Mouse (Mus musculus): ENCODE data around the gene Stoml3.

Stoml3 gene

DNA sequence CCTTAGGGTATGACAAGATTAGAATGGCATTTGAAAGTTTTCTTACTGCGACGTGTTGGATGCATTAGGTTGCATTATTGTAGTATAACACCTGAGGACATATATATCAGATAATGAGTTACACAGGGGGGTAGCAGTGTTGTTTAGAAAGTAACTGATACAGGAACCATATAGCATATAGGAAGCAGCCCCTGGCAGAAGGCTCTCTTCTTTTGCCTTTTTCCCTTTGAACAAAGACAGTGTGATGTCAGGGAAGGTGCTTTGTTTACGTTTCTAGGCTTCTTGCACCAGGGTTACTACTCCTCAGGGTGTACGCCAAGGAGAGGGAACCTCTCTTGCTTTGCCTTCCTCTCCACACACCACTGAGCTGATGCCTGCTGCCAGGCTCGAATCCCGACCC, at the start of gene Stoml3:
Stoml3 (plus strand) TSS at position 301 of the 400 bp plus-strand sequence.
- no peak for DNase-seq (ENCODE audit: low spot score in 2 of 2)

DNA sequence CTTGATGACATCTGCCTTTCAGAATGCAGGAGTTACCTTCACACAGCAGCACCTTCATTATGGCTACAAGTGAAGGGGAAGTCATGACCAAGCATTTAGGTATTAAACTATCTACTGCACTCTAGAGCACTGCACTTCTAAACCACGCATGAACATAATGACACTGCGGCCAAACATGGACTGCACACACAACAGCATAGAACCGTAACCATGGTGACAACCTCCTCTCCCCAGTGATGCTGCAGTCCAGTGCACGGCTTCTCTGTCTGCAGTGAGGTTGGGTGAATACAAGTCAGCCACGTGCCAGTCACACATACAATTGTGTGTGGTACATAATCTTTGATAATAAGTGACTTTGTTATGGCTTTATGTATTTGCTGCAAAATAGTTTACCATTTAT, 42.9 kb upstream of the Stoml3 start:
- DNase-seq (ENCODE audit: low spot score in 2 of 2): no peak

DNA sequence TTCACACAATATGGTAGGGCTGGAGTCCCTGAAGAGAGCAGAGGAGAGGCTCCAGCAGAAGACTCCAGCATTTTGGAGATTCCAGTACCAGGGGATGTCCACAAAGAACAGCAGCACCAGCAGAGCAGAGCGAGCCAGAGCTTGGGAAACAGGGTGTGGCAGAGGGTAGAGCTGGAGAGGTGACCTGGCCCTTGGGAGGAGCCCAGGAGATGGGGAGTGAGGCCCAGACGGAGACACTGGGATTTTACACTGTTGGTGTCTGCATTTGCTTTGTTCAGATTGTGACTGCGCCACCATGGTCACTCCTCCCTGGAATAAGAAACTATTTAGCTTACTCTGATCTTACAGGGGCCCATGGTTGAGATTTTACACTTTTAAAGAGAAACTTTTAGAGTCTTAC, 41.7 kb upstream of the Stoml3 start:
- DNase-seq (ENCODE audit: low spot score in 2 of 2): no peak

DNA sequence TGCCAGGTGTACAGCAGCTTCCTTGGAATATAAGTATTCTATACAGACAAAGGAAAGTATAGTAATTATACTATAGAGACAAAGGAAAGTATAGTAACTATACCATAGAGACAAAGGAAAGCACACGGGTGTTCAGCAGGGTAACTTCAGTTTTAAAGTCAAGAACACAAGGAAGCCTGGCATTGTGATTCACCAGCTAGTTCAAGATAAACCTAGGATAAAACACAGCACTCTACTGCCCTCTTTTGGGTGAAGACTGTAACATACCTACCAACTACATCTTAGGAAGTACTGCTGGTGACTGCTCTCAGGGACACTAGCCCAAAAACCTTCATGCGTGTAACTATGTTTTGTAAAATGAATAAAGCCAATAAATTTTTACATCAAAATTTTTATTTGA, 40.2 kb upstream of the Stoml3 start:
- DNase-seq (ENCODE audit: low spot score in 2 of 2): no peak

DNA sequence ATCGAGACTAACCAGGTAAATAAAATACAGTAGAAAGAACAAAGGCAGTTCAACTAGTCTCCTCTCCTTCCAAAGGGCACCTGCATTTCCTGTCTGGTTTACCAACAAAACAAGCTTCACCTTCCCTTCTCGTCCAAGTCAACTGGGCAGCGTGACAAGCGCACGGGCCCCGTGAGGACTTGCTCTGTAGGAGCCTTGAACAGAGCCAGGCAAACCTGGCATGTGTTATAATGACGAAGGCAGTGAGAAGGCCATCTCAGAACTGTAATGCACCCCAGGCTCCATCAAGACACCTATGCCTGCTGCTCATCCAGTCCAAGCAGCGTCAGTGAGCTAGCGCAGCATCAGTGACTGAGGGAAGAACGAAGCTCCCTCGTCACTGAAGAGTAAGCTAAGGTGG, 37.8 kb upstream of the Stoml3 start:
- no peak for DNase-seq (ENCODE audit: low spot score in 2 of 2)

DNA sequence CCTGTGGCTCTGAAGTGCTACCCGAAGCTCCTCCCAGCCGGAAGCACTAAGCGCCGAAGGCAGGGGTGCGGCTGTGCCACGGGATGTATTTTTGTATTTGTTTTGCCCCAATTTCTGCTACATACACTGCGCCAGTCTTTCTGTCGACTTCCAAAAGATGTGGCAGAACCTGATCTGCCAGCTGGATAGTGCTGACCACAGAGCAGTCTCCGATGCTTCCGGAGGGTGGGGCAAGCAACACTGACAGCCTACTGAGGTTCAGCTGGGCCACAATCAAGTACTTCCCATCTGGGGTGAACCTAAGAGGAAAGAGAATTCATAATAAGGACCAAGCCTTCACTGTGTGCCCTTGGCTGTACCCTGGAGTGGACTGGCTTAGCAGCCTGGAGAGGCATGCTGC, 36.1 kb upstream of the Stoml3 start:
- no peak for DNase-seq (ENCODE audit: low spot score in 2 of 2)

DNA sequence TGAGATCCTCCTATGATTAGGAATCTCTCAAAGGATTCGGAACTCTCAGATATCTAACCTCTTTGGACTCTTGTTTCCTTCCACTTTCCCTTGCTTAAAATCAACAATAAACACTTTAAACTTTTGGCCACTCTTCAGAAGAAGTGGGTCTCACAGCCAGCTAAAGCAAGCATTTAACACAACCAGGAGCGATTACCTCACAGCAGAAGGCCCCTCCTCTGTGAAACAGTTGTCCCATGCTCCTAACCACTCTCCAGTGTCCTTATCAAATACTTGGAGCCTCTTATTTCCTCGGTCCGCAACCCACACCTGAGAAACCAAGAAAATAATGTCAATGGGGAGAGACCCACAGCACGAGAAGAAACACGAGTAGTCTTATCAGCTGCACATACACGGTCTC, 35.1 kb upstream of the Stoml3 start:
- no peak for DNase-seq (ENCODE audit: low spot score in 2 of 2)

DNA sequence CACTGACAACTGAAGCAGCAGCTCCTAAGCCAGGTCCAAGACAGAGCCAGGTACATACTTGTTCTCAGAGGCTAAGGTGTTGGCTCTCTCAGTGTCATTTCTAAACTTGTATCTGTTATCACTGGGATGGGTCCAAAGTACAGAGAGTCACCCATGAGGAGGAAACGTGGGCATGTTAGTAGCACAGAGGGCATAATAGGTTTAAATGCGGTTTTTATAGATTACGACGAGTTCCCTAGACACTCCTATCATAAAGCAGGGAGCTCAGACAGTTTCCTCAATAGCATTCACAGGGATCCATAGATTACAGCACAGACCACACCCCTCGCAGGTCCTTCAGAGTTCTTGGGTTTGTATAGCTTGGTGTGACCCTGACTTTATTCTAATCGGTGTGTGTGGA, 34.4 kb upstream of the Stoml3 start:
- no peak for DNase-seq (ENCODE audit: low spot score in 2 of 2)

DNA sequence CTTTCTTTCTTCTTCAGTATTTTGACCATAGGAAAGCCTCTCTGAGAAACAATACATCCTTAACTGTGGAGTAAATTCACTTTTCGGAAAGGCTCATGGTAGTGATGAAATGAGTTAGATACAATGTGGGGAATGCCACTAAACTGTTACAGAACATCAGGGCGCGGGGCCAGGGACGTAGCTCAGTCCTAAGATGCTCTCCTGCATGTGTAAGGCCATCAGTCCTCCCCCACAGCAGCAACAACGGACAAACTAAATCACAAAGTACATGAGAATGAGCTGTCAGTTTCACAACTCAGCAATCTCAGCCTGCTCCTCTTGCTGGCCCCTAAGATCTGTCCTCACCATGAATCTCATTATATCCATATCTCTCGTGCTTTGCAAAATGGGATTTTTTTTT, 33.9 kb upstream of the Stoml3 start:
- DNase-seq (ENCODE audit: low spot score in 2 of 2): no peak

DNA sequence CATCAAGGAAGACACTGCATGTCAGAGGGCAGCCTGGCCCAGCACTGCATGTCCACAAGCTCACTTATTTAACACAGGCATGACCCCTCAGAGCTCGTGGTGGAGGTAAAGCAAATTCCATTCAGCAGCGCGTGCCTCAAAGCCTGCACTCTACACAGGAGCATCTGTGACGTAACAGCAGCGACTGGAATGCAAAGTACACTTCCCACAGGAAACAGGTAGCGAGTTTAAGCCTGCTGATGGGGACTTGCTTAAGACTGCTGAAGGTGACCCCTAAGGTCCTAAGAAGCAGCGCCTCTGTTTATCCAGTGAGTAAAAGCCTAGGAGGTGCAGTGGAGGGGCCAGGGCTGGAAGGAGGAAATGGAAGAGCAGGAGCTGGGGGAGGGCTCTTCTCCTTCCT, 33.5 kb upstream of the Stoml3 start:
- DNase-seq (ENCODE audit: low spot score in 2 of 2): no peak

DNA sequence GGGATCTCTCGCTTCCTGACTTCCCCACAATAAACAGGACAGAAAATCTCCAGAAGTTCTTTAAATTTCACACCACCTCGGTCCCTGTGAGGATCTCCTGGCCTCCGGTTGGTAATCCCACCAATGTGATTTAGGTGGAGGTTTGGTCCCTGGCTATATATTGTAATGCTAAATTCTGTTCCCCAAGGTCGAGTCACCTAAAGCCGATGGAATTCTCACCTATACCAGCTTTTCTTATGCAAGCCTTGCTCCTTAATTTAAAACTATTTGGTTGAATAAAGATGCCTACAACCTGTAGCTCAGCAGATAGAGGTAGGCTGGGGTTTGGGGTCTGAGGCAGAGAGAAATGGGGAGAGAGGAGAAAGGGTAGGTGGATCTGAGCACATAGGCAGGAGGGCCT, 30.7 kb upstream of the Stoml3 start:
- DNase-seq (ENCODE audit: low spot score in 2 of 2): no peak

DNA sequence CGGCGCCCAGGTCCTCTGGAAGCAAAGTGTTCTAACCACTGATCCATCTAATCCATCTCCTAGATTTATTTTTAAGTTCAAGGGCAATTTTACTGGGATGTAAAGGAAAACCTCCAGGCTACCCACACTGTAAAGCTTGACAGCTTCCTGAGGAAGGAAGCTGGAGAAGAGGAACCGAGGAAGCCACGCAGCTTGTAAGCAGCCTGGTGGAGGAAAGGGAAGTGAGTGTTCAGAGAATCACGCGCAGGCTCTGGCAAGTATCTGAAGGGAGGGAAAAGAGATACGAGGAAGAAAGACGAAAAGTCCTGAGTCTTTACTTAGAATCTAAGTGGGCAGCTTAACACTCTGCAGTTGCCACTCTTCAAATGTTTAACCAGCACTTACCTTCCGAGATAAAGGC, 28.3 kb upstream of the Stoml3 start:
- DNase-seq (ENCODE audit: low spot score in 2 of 2): no peak

DNA sequence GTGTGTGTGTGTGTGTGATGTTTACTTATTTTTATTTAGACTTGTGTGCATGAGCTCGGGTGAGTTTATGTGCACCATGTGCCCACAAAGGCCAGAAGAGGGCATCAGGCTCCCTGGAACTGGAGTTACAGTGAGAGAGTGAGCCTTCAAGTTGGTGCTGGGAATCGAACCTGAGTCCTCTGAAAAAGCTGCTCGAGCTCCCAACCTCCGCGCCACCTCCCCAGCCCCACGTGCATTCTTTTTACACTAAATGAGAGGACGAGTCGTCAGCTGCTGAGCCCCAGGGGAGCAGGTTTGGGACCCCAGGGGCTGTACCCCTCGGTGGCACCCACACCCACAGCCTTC, 25.8 kb upstream of the Stoml3 start:
- DNase-seq (ENCODE audit: low spot score in 2 of 2): no peak

DNA sequence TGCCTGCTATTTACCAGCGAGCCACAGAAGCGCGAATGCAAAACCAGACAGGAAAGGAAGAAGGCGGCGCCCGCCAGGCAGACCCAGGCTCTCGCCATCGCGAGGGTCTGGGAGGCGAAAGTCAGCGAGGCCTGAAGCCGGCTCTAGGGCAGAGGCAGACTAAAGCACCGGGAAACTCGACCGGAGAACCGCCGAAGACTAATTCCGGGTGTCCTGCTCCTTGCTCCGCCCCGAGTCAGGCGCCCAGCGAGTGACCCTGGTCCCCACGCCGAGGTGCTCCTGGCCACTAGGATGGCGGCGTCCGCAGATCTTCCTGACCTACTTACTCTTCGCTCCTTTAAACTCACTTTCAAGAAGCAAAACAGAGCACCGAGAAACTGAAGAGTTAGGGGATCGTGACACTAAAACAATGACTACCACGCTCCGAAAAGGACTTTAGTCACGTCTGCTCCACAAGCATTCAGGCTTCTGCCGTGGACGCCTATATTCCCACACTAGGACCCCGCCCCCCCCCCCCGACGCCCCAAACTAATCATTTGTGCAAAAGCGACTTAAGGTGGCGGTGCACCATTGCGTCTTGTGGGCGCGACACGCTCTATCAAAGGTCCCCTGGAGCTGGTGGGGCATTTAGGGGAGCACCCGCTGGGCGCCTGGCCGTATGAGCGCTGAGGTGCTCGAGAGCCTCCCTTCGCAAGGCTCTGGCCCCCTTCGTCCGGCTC, 25.2 kb upstream of the Stoml3 start, which contains the start of the genes Nhlrc3 and Proser1:
Nhlrc3 (minus strand) TSS at position 287 of the 719 bp plus-strand sequence.
Proser1 (plus strand) TSS at position 621 of the 719 bp plus-strand sequence.
- DNase-seq (ENCODE audit: low spot score in 2 of 2): peak; percentile 93

DNA sequence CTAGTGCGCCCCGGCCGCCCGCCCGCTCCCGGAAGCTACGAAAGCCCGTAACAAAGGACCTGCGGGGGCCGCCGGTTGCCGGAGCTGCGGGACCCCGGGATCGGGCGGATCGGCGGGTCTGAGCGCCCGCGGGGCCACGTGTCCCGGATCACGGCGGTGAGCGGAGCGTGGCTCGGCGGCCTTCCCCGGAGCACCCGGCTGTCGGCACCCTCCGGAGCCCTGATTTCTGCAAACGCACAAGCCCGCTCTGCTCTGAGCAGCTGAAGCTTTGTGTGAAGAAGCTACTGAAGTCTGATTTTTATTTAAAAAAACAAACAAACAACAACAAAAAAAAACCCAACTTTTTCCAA, 24.7 kb upstream of the Stoml3 start:
- DNase-seq (ENCODE audit: low spot score in 2 of 2): no peak

DNA sequence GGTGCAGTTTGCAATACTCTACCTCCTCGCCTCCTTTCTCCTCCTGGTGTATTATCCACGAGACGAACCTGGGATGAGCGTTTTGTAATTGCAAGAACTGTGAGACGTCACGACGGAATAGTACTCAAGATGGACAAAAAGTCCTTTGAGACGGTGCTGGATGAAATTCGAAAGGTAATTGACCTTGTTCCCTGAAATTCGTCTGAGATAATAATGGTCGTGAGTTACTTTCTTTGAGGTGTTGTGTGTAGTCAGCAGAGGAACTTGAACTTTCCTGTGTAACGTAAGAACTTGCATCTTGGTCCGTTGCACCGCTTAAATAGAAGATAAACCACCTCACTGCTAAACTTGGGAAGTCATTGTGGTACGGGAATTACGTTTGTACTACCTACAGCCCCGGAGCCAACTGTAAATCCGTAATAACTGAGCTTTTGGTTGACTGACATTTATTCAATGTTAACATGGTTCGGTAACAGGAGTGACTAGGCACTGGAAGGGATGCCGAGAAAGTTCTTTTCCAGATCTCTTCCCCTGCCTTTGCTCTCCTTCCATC, 24.2 kb upstream of the Stoml3 start:
- no peak for DNase-seq (ENCODE audit: low spot score in 2 of 2)

DNA sequence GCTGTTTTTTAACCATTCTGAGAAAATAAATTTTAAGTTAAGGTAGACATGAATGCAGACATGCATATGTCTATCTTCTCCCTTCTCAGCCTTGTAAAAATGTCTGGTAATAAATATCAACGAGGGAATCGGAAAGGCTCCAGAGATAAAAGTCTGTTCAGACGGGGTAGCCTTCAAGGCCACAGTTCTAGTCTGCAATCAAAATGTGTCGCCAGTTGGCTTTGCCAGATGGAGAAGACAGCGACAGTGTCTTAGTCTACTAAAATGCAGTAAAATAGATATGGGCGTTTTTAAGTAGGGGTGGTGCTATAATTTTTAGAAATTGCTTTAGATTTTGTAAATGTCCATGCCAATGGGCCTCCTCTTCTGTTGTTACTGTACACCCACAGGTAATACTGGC, 23.1 kb upstream of the Stoml3 start:
- DNase-seq (ENCODE audit: low spot score in 2 of 2): no peak

DNA sequence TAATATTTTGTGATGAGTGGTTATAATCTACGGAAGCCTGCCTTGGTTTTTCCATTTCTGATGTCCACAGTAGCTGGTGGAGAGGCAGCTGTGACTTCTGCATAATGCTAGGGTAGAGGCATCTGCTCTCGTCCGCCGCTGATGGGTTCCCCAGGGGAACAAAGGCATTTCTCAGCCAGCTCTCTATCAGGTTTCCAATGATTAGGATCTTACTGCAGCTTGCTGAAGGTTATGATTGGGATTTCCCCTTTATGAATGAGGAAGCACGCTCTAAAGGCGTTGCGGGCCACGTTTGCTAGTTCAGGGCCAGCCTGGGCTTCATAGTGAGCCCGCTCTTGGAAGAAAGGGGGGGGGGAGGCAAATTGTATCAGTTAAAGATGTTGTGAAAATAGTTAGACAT, 22.0 kb upstream of the Stoml3 start:
- DNase-seq (ENCODE audit: low spot score in 2 of 2): no peak

DNA sequence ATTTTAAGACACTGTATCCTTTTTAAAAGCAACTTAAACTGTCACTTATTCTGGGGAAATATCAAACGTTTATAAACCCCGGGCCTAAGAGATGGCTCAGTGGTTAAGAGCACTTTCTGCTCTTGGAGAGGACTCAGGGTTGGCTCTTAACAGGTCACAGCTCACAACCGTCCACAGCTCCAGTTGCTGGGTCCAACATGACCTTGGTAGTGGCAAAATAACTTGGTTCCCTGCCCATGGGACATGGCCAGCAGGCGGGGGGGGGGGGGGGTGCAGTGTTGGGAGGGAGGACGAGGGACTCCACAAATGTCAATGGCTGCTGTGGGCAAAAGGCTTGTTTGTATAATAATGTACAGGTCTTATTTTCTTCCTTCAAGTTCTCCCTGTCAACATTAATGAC, 21.1 kb upstream of the Stoml3 start:
- DNase-seq (ENCODE audit: low spot score in 2 of 2): no peak

DNA sequence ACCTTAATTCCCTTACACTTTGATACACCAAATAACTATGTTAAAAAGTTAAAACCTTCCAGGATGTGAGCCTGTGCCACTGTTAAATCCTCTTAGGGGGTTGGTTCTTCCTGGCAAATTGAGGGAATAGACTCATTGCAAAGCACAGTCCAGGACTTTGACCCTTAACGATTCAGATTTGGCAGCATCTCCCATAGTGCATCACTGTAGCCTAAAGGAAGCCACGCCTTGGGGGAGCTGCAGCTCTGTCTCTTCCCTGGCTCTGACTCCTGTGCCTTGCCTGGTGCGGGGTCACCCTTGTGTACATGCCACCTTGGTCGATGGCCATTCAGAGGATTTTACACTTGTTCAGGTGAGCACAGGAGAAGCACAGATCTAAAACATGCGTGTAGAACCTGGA, 18.8 kb upstream of the Stoml3 start:
- no peak for DNase-seq (ENCODE audit: low spot score in 2 of 2)

DNA sequence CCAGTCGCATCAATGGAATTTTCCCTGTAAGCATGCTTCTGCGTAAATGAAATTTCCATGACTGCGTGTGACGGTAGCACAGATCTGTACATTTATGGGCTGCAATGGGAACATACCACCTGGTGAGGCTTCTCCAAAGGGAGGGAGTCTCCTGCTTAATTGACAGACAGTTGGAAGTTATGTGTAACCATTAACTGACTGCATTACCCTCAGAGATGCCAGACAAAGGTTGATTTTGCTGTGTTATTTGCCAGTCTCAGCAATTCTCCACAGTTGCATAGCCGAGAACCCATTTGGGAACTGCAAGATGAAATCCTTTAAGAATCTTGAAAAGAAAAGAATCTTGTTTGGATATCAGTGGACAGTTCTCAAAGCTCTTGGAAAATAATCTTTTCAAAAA, 16.4 kb upstream of the Stoml3 start:
- DNase-seq (ENCODE audit: low spot score in 2 of 2): no peak

DNA sequence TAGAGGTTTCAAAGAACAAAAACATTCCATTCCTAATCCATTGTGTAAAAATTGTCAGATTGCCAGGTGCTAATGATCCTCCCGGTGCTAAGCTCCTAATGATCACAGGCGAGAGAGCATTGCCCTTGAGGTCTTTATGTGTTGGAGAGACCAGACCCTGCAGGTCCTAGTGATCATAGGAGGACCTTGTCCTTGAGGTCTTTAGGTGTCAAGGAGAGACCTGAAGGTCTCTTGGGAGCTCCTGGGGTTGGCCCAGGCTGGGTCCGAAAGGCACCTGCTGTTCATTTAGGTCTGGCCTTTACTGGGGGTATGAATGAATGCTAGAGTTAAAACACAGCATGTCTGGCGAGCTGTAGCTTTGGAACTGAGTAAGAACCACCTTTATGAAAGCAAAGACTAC, 14.3 kb upstream of the Stoml3 start:
- no peak for DNase-seq (ENCODE audit: low spot score in 2 of 2)

DNA sequence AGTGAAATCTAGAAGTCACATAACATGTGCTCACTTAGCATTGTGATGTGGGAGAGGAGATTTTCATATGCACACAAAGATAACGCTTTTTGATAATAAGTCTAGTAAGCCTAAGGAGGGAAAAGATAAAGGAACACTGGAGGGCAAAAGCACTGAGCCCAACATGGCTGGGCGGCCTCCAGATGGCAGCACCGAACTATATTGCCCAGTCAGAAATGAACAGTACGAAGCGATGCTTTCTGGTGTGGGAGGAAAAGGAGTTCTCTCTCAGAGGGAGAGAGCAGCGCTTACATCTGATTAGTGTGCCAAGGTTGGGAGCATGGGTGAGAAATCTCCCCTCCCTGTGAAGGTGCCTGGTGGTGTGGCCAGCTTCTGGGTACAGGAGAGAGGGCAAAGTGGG, 12.6 kb upstream of the Stoml3 start:
- DNase-seq (ENCODE audit: low spot score in 2 of 2): peak; percentile 17 to 18

DNA sequence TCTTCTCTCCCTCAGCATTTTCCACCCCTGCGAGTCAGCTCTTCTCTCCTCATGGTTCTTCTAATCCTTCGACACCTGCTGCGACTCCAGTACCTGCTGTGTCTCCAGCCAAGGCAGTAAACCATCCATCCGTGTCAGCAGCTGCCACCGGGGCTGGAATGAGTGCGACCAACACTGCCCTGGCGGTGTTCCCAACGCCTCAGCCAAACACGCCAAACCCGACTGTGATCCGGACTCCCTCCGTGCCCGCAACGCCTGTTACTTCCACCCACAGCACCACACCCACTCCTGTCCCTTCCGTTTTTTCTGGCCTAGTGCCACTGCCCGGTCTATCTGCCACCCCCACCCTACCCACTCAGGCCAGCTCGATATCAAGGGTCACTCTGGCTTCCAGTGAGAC, 11.0 kb upstream of the Stoml3 start:
- no peak for DNase-seq (ENCODE audit: low spot score in 2 of 2)

Measured in frontal cortex, postnatal 25 days (tissue).